Mouse (Mus musculus): ENCODE measurements around the gene Zeb2.

DNA sequence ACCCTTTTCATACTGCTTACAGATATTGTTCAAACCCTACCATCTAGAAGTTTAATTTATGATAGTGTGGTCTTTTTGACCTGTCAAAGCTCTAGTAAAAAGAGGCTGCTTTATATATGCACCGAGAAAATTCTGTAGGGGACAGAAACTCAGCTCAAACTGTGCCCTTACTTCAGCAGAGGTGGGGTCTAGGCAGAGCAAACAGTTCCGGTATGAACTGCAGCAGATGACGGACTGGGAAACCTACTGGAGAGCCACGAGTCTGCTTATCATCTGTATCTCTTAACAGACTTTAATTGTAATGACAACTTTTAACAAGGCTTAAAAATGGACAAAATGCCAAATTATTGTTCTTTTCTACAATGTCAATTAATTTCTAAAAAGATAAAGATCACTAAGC is 30.0 kb downstream of the Zeb2 start:
- TF ChIP-seq CTCF (IDR thresholded peaks at IDR 0.05; ENCODE audit: borderline replicate concordance, control insufficient read depth, extremely low read depth, insufficient read depth, low read length, poor library complexity) (no peak), POLR2A (IDR thresholded peaks at IDR 0.05; ENCODE audit: control insufficient read depth, extremely low read depth, insufficient read depth, low read length, poor library complexity) (no peak)

All from thymus, adult 2 months (tissue).